Comparison of ENCODE assay signal across 8 mouse cellular contexts in the genomic region with DNA sequence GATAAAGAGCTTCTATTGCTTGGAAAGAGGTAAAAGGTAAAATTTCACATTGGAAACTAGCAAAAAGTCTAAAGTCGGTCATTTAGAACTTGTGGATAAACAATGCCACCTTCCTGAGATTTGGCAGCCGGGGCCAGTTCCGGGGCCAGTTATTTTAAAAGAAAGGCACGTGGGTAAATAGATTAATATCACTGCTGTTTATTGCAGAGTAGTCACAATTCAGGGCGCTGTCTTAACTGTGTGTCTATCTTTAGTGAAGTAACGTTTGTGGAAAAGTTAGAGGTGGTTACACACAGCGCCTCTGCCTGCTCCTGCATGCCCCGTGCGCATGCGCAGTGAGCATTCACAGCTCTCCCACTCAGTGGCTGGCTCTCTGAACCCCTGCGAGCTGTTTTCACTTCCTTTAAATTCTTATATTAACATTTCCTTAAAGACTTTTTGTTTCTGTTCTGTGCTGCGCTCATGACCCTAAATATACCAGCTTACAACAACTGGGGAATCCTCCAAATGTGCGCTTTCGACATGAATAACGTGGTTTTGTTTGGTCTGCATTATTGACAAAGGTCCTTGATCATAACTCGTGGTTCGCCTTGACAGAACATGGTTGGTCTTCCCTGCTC. TPM values are rescaled to one million over a fixed set of nuclear protein-coding genes. Genes with fewer than 3 reads are reported as not detected.
DNase-seq lines count a peak whose midpoint lies in the region; ATAC-seq lines count a peak whose summit lies in the region.

No protein-coding gene starts in this region.

- peak; percentile 56 for ATAC-seq in CD4-positive, CD25-positive, alpha-beta regulatory T cell, adult 4 months
- peak; percentile 74 for ATAC-seq in neutrophil, adult 5-6 weeks (ENCODE audit: extremely low read depth, insufficient number of reproducible peaks, low FRiP score, poor library complexity, severe bottlenecking)

- DNase-seq in adrenal gland, postnatal 14 days, result peak; percentile 51
- no peak for DNase-seq in adrenal gland, postnatal 4 days (ENCODE audit: low spot score in 2 of 2)
- peak; percentile 56 for DNase-seq in heart, adult 8-10 months (ENCODE audit: low spot score)
- peak; percentile 61 for DNase-seq in liver
- DNase-seq in thymus, postnatal 36 days, result peak; percentile 76 to 85
- no peak for DNase-seq in adrenal gland, postnatal 10 days

RNA-seq across cellular contexts. Expression of gene Cblb, which starts 29.2 kb away (rescaled TPM):
- total RNA-seq in adrenal gland, postnatal 14 days (2021), result 32.5 and 41.5 TPM in 2 replicates
- 10 to 100 TPM; 24.4 to 27.1 TPM for total RNA-seq in adrenal gland, postnatal 4 days (2021)
- polyA plus RNA-seq in CD4-positive, CD25-positive, alpha-beta regulatory T cell, adult 4 months (2017; shearing (Covaris generic)), result 10 to 100 TPM; 42.2 to 42.6 TPM
- total RNA-seq in heart, adult 8-10 months (2022), result 10 to 100 TPM; 11.4 to 14.4 (median 12.7) TPM
- total RNA-seq in neutrophil, adult 5-6 weeks (2017), result 45.4 and 48.6 TPM in 2 replicates
- 10 to 100 TPM; 25.1 to 27.0 TPM for total RNA-seq in adrenal gland, postnatal 10 days (2021)

Comparison
In these comparisons a context has a peak if more than half of its experiments do, and no peak if none do; other contexts are left out.
1. DNase-seq: peak in adrenal gland, postnatal 14 days (single experiment), heart, adult 8-10 months (single experiment), liver (single experiment) and thymus, postnatal 36 days (2 of 2); none in adrenal gland, postnatal 4 days (0 of 2) and adrenal gland, postnatal 10 days (single experiment).